Mouse (Mus musculus) v-Abl transformed pro-B cells (cell line): ENCODE measurements around the gene Mcf2l.

Experiments used
- in situ Hi-C, 2 experiments: fragments of 400-800 bp; cut with MboI; formaldehyde crosslinking; loops; one replicate each; pipeline ENCODE4 v1.15.1; 2025; ENCODE audit not compliant: unreplicated experiment in 2 of 2

The Mcf2l gene

GRCm38 (mm10) chr8:12872983-12873356 is 636 bp upstream of the Mcf2l start:
- in situ Hi-C loops: no loop called here

- in situ Hi-C loops: no loop called here
Measured at GRCm38 (mm10) chr8:12874194-12874791, 687 bp downstream of the Mcf2l start.

GRCm38 (mm10) chr8:12874971-12875370 is 1.4 kb downstream of the Mcf2l start:
- in situ Hi-C loops: no loop called here

GRCm38 (mm10) chr8:12877126-12877525 is 3.5 kb downstream of the Mcf2l start:
- in situ Hi-C loops: no loop called here

- in situ Hi-C loops: no loop called here
Measured at GRCm38 (mm10) chr8:12880163-12880562, 6.6 kb downstream of the Mcf2l start.

GRCm38 (mm10) chr8:12883051-12884004 is 9.7 kb downstream of the Mcf2l start:
- in situ Hi-C loops: no loop called here

GRCm38 (mm10) chr8:12887772-12888435 is 14.3 kb downstream of the Mcf2l start:
- in situ Hi-C loops: no loop called here

GRCm38 (mm10) chr8:12889046-12889598 is 15.5 kb downstream of the Mcf2l start:
- in situ Hi-C loops: no loop called here

- in situ Hi-C loops: loop anchor here (10.0 kb wide), 4 partner anchors 322 to 402 kb away; partner anchors contain the start of gene Adprhl1 (in 1 of the 2)
Measured at GRCm38 (mm10) chr8:12892882-12893446, 19.4 kb downstream of the Mcf2l start.

- in situ Hi-C loops: loop anchor here (10.0 kb wide), 4 partner anchors 321 to 401 kb away; partner anchors contain the start of gene Adprhl1 (in 1 of the 2)
Measured at GRCm38 (mm10) chr8:12893797-12894578, 20.4 kb downstream of the Mcf2l start.

GRCm38 (mm10) chr8:12894783-12895534 is 21.4 kb downstream of the Mcf2l start:
- in situ Hi-C loops: loop anchor here (10.0 kb wide), 4 partner anchors 320 to 400 kb away; partner anchors contain the start of gene Adprhl1 (in 1 of the 2)

GRCm38 (mm10) chr8:12895535-12896150 is 22.0 kb downstream of the Mcf2l start:
- in situ Hi-C loops: loop anchor here (10.0 kb wide), 4 partner anchors 319 to 399 kb away; partner anchors contain the start of gene Adprhl1 (in 1 of the 2)

GRCm38 (mm10) chr8:12896494-12897373 is 23.1 kb downstream of the Mcf2l start:
- in situ Hi-C loops: loop anchor here (10.0 kb wide), 4 partner anchors 318 to 398 kb away; partner anchors contain the start of gene Adprhl1 (in 1 of the 2)

- in situ Hi-C loops: loop anchor here (10.0 kb wide), 4 partner anchors 317 to 397 kb away; partner anchors contain the start of gene Adprhl1 (in 1 of the 2)
Measured at GRCm38 (mm10) chr8:12897815-12898214, 24.2 kb downstream of the Mcf2l start.

GRCm38 (mm10) chr8:12903790-12904415 is 30.3 kb downstream of the Mcf2l start:
- in situ Hi-C loops: no loop called here

- in situ Hi-C loops: no loop called here
Measured at GRCm38 (mm10) chr8:12905122-12905521, 31.5 kb downstream of the Mcf2l start.
